In the genomic region with DNA sequence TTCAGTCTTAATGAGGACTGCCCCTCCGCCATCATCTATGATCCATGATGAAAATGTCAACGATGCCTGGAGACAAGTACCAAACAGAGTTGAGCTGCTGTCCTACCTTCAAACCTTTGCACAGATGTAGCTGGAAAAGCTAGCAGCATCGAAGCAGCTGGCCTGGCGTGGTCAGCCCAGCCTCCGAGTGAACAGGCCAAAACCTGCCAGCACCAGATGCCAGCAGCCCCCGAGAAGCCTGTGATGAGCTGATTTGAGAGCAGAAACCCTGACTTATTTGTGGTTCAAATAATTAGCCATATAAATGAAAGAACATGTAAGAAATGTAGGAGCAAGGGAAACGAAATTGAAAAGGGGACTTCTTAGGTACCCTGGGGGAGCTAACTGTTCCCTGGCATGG, we compare ENCODE assay signal across 17 mouse cellular contexts.
"Had no signal": no experiment of that assay in that cellular context is flagged by ENCODE, and none has a peak within 500 bp of the region (broad histone marks: within the 10 kb centered on the region; RNA-seq: fewer than 3 reads in every experiment).

No protein-coding gene starts in this region.

- H3K9ac ChIP-seq: limb, embryonic 12.5 days; limb, embryonic 15.5 days; liver, embryonic 14.5 days; liver, postnatal 0 days; midbrain, embryonic 12.5 days had no signal

- H3K9me3 ChIP-seq: limb, embryonic 12.5 days; limb, embryonic 15.5 days; midbrain, embryonic 12.5 days had no signal

- H3K4me3 ChIP-seq: layer of hippocampus, adult 2 months; limb, embryonic 12.5 days; limb, embryonic 15.5 days; midbrain, embryonic 12.5 days had no signal

- H3K4me2 ChIP-seq: limb, embryonic 12.5 days; limb, embryonic 15.5 days; liver, embryonic 11.5 days; midbrain, embryonic 12.5 days had no signal

- ATAC-seq: intestine, postnatal 0 days; liver, postnatal 0 days; midbrain, embryonic 16.5 days had no signal

- H3K27me3 ChIP-seq: limb, embryonic 12.5 days; limb, embryonic 15.5 days; midbrain, embryonic 12.5 days had no signal

- H3K27ac ChIP-seq: kidney, postnatal 0 days; layer of hippocampus, adult 2 months; limb, embryonic 12.5 days; limb, embryonic 15.5 days; liver, embryonic 14.5 days; macrophage; midbrain, embryonic 12.5 days had no signal

- DNase-seq: kidney, adult 2 months; kidney, postnatal 25 days; layer of hippocampus, adult 9-11 months; liver, postnatal 0 days; lung, postnatal 14 days; thymus, adult 18-20 months; thymus, postnatal 36 days had no signal

- H3K36me3 ChIP-seq: limb, embryonic 12.5 days; limb, embryonic 15.5 days; midbrain, embryonic 12.5 days had no signal
